In genomic region chr2:60444711-60445509, GRCm38 (mm10) we compare ENCODE assay signal across 10 mouse cellular contexts.
A peak's percentile ranks its signal among the peaks of the same experiment; 100 is the strongest.
DNase-seq lines count a peak whose midpoint lies in the region; ATAC-seq lines count a peak whose summit lies in the region.
"Had no signal": no experiment of that assay in that cellular context is flagged by ENCODE, and none has a peak within 500 bp of the region (broad histone marks: within the 10 kb centered on the region; RNA-seq: fewer than 3 reads in every experiment).

No protein-coding gene starts in this region.

- no peak overlapping the region for H3K4me3 ChIP-seq in heart, embryonic 12.5 days
- H3K4me3 ChIP-seq: midbrain, embryonic 12.5 days had no signal

- H3K4me1 ChIP-seq in heart, embryonic 12.5 days (replicated peaks): no peaks in the 10 kb centered on the region
- H3K4me1 ChIP-seq: midbrain, embryonic 12.5 days had no signal

- H3K27me3 ChIP-seq in heart, embryonic 12.5 days (replicated peaks): no peaks in the 10 kb centered on the region
- H3K27me3 ChIP-seq: midbrain, embryonic 12.5 days had no signal

- H3K27ac ChIP-seq in heart, embryonic 12.5 days (ENCODE audit: poor library complexity, severe bottlenecking): no peak overlapping the region
- H3K27ac ChIP-seq: midbrain, embryonic 12.5 days had no signal

- no peaks in the 10 kb centered on the region for H3K36me3 ChIP-seq in heart, embryonic 12.5 days
- H3K36me3 ChIP-seq: midbrain, embryonic 12.5 days had no signal

- peak; percentile 7 for DNase-seq in heart, postnatal 4 days
- peak; percentile 46 to 73 for DNase-seq in frontal cortex, postnatal 36 days (ENCODE audit: low spot score in 2 of 2)
- peak; percentile 55 for DNase-seq in layer of hippocampus, adult 9-10 months (ENCODE audit: low spot score)
- DNase-seq in right cerebral cortex, adult 2 months (ENCODE audit: low spot score in 2 of 2): peak; percentile 74 to 79
- DNase-seq in yolk sac, embryonic 10.5 days (ENCODE audit: low spot score): no peak
- no peak for DNase-seq in cerebellum, postnatal 36 days
- DNase-seq in spleen, adult 12 weeks (ENCODE audit: low spot score): no peak
- DNase-seq: adrenal gland, adult 8-10 months had no signal

- no peak for ATAC-seq in heart, embryonic 12.5 days (ENCODE audit: insufficient number of reproducible peaks, low FRiP score)

- H3K9ac ChIP-seq in heart, embryonic 12.5 days: no peak overlapping the region
- H3K9ac ChIP-seq: midbrain, embryonic 12.5 days had no signal

- 81% methylated on average over 9 of the region's 9 CpGs for WGBS in heart, embryonic 12.5 days

- no peak overlapping the region for H3K4me2 ChIP-seq in heart, embryonic 12.5 days
- H3K4me2 ChIP-seq: midbrain, embryonic 12.5 days had no signal

- H3K9me3 ChIP-seq in heart, embryonic 12.5 days (replicated peaks): no peaks in the 10 kb centered on the region
- H3K9me3 ChIP-seq: midbrain, embryonic 12.5 days had no signal

Comparison
In these comparisons a context has a peak if more than half of its experiments do, and no peak if none do; other contexts are left out.
1. DNase-seq: peak in heart, postnatal 4 days (single experiment), frontal cortex, postnatal 36 days (2 of 2), layer of hippocampus, adult 9-10 months (single experiment) and right cerebral cortex, adult 2 months (2 of 2); none in yolk sac, embryonic 10.5 days (single experiment), cerebellum, postnatal 36 days (0 of 2) and spleen, adult 12 weeks (single experiment).